Mouse (Mus musculus) liver, adult 2 months (tissue): Measurements from ENCODE around the gene Ldhd.

Source experiments
- CTCF ChIP-seq: fragments of 200-500 bp; IDR thresholded peaks from 2 replicates; pipeline ENCODE4 v1.5.1; 2011; ENCODE audit warnings: low read depth, low read length, control low read depth
- POLR2A ChIP-seq: fragments of 200-500 bp; IDR thresholded peaks from 2 replicates; pipeline ENCODE4 v1.6.1; 2011; ENCODE audit warnings: low read length, control low read depth; ENCODE audit not compliant: insufficient read depth; ENCODE audit errors: extremely low read depth

GRCm38 (mm10) chr8:111577880-111578533 lies 52.2 kb downstream of the Ldhd start:
- TF ChIP-seq CTCF (no peak), POLR2A (no peak)
